Comparison of ENCODE assay signal across 23 mouse cellular contexts in the genomic region with DNA sequence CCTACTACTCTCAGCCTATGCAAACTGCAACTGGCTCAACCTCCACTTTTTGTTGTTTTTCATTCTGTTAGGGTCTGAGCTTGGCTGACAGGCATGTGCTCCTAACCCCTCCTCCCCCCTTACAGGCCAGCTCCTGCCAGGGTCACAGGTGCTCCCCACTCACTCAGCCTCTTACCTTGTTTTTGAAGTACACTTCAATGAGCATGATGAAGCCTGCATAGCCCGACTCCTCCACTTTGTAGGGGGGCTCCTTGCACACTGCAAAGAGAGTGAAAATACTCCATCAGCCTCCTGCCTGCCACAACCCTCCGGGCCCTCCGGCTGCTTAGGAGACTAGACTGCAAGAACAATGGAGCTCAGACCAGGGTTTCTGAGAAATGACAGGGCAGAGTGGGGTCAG. TPM values are rescaled to one million over a fixed set of nuclear protein-coding genes. Genes with fewer than 3 reads are reported as not detected.
"Had no signal": no experiment of that assay in that cellular context is flagged by ENCODE, and none has a peak within 500 bp of the region (broad histone marks: within the 10 kb centered on the region; RNA-seq: fewer than 3 reads in every experiment).

No protein-coding gene starts in this region.

- H3K27me3 ChIP-seq: liver, embryonic 15.5 days had no signal

- H3K9me3 ChIP-seq: limb, embryonic 10.5 days; liver, embryonic 15.5 days; midbrain, embryonic 10.5 days had no signal

- DNase-seq: kidney, adult 11 months; kidney, adult 9 months; kidney, postnatal 36 days; midbrain, embryonic 14.5 days; right cerebral cortex, adult 18-20 months; right cerebral cortex, postnatal 25 days; thymus, postnatal 4 days had no signal

- H3K4me3 ChIP-seq: left cerebral cortex, adult 2 months; limb, embryonic 10.5 days; liver, embryonic 15.5 days; midbrain, embryonic 10.5 days had no signal

- H3K4me2 ChIP-seq: liver, embryonic 11.5 days; liver, embryonic 15.5 days had no signal

- H3K4me1 ChIP-seq: limb, embryonic 10.5 days; liver, embryonic 15.5 days; midbrain, embryonic 10.5 days had no signal

- H3K9ac ChIP-seq: liver, embryonic 15.5 days had no signal

- H3K27ac ChIP-seq: kidney, postnatal 0 days; left cerebral cortex, adult 2 months; limb, embryonic 10.5 days; liver, embryonic 15.5 days; midbrain, embryonic 10.5 days had no signal

RNA-seq across cellular contexts. Expression of a gene that starts 44.4 kb away (rescaled TPM):
- total RNA-seq: left cerebral cortex, adult 2 months had no signal
- polyA plus RNA-seq: small intestine, adult 2 months had no signal

RNA-seq across cellular contexts. Expression of a gene that starts 45.5 kb away (rescaled TPM):
- total RNA-seq: layer of hippocampus, adult 18-20 months; layer of hippocampus, postnatal 14 days; left cerebral cortex, adult 2 months; left cerebral cortex, postnatal 14 days; megakaryocyte, adult 5-6 weeks had no signal
- polyA plus RNA-seq: intestine, embryonic 14.5 days; kidney, postnatal 0 days; limb, embryonic 10.5 days; limb, embryonic 14.5 days; liver, embryonic 11.5 days; liver, embryonic 15.5 days; midbrain, embryonic 10.5 days; midbrain, embryonic 14.5 days; neural tube, embryonic 14.5 days; small intestine, adult 2 months; stomach, embryonic 16.5 days; thymus, postnatal 0 days had no signal
